Mouse (Mus musculus): ENCODE measurements around the gene Plppr2. TPM values are rescaled to one million over a fixed set of nuclear protein-coding genes. Genes with fewer than 3 reads are reported as not detected.

Plppr2 gene
- polyA plus RNA-seq, 1 experiment from 2014 or later = 6.6 TPM

- Histone ChIP-seq H3K4me1 (ENCODE audit: control insufficient read depth, insufficient read depth, low read length) (0 out of 2 replicates have a peak, but pooled peaks cover 5% of the 10 kb centered on the region), H3K27ac (replicated peaks; ENCODE audit: low read depth, low read length) (no peak overlapping the region), H3K4me3 (ENCODE audit: low read depth, low read length) (no peak overlapping the region), H3K9me3 (ENCODE audit: control insufficient read depth, low read length) (no peaks in the 10 kb centered on the region), H3K4me2 (ENCODE audit: low read depth, severe bottlenecking) (no peak overlapping the region), H3K27me3 (ENCODE audit: control insufficient read depth, insufficient read depth, low read length) (peaks cover 11% of the 10 kb centered on the region), H3K9ac (ENCODE audit: low read length) (no peak overlapping the region), H3K36me3 (ENCODE audit: control insufficient read depth, insufficient read depth, low read length) (no peaks in the 10 kb centered on the region)
- 14% methylated on average over 11 of the region's 11 CpGs for WGBS
- DNase-seq (ENCODE audit: low spot score) (peak; percentile 93), ATAC-seq (ENCODE audit: insufficient number of reproducible peaks, low FRiP score, low TSS enrichment, low read depth) (no peak)
These were observed 13.5 kb downstream of the Plppr2 start for GRCm38 (mm10) chr9:21950322-21950721.

DNA sequence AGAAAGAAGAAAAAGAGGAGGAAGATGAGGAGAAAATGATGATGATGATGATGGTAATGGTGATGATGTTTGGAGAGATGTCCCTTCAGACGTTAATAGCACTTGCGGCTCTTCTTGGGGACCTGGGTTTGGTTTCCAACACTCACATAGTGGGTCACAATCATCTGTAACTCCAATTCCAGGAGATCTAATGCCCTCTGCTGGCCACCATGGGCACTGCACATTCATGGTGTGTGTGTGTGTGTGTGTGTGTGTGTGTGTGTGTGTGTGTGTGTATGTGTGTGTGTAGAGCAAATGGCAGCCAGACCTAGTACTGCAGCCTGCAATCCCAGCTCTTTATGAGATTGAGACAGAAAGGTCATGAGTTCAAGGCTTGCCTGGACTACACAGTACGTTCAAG is 15.1 kb downstream of the Plppr2 start:
- Histone ChIP-seq H3K4me1 (ENCODE audit: control insufficient read depth, insufficient read depth, low read length) (0 out of 2 replicates have a peak, but pooled peaks cover 5% of the 10 kb centered on the region), H3K27me3 (ENCODE audit: control insufficient read depth, insufficient read depth, low read length) (peaks cover 11% of the 10 kb centered on the region), H3K36me3 (ENCODE audit: control insufficient read depth, insufficient read depth, low read length) (no peaks in the 10 kb centered on the region), H3K9ac (ENCODE audit: low read length) (no peak overlapping the region), H3K4me3 (ENCODE audit: low read depth, low read length) (no peak overlapping the region), H3K4me2 (ENCODE audit: low read depth, severe bottlenecking) (no peak overlapping the region), H3K9me3 (ENCODE audit: control insufficient read depth, low read length) (no peaks in the 10 kb centered on the region), H3K27ac (replicated peaks; ENCODE audit: low read depth, low read length) (no peak overlapping the region)
- ATAC-seq (ENCODE audit: insufficient number of reproducible peaks, low FRiP score, low TSS enrichment, low read depth) (no peak), DNase-seq (ENCODE audit: low spot score) (no peak)
- WGBS = 85% methylated on average over 3 of the region's 3 CpGs

- no peak overlapping the region for H3K4me2 ChIP-seq (ENCODE audit: low read depth, severe bottlenecking)
- H3K27ac ChIP-seq (replicated peaks; ENCODE audit: low read depth, low read length) = no peak overlapping the region
- no peak overlapping the region for H3K9ac ChIP-seq (ENCODE audit: low read length)
- H3K4me3 ChIP-seq (ENCODE audit: low read depth, low read length) = no peak overlapping the region
- H3K27me3 ChIP-seq (ENCODE audit: control insufficient read depth, insufficient read depth, low read length) = no peaks in the 10 kb centered on the region
- WGBS = 15% methylated on average over 3 of the region's 3 CpGs
- ATAC-seq (ENCODE audit: insufficient number of reproducible peaks, low FRiP score, low TSS enrichment, low read depth) (no peak), DNase-seq (ENCODE audit: low spot score) (no peak)
- H3K4me1 ChIP-seq (ENCODE audit: control insufficient read depth, insufficient read depth, low read length) = no peaks in the 10 kb centered on the region
- H3K36me3 ChIP-seq (ENCODE audit: control insufficient read depth, insufficient read depth, low read length) = peaks cover 3% of the 10 kb centered on the region; the same call in 1 of the 2 replicates
- no peaks in the 10 kb centered on the region for H3K9me3 ChIP-seq (ENCODE audit: control insufficient read depth, low read length)
These were observed 16.8 kb downstream of the Plppr2 start for GRCm38 (mm10) chr9:21953600-21953999.

- 85% methylated on average over 3 of the region's 3 CpGs for WGBS
- Histone ChIP-seq H3K27me3 (ENCODE audit: control insufficient read depth, insufficient read depth, low read length) (peaks cover 2% of the 10 kb centered on the region; the same call in 1 of the 2 replicates), H3K4me2 (ENCODE audit: low read depth, severe bottlenecking) (no peak overlapping the region)
These were observed 17.8 kb downstream of the Plppr2 start for GRCm38 (mm10) chr9:21954635-21955034.

GRCm38 (mm10) chr9:21955225-21955569 is 18.4 kb downstream of the Plppr2 start:
- Histone ChIP-seq H3K9me3 (ENCODE audit: control insufficient read depth, low read length) (no peaks in the 10 kb centered on the region), H3K4me3 (ENCODE audit: low read depth, low read length) (peak overlapping the region; percentile 73), H3K9ac (ENCODE audit: low read length) (peak overlapping the region; percentile 58), H3K4me2 (ENCODE audit: low read depth, severe bottlenecking) (peak overlapping the region; percentile 61), H3K4me1 (ENCODE audit: control insufficient read depth, insufficient read depth, low read length) (no peaks in the 10 kb centered on the region), H3K27me3 (ENCODE audit: control insufficient read depth, insufficient read depth, low read length) (peaks cover 3% of the 10 kb centered on the region), H3K27ac (replicated peaks; ENCODE audit: low read depth, low read length) (peak overlapping the region; percentile 70; the same call in 1 of the 2 replicates), H3K36me3 (ENCODE audit: control insufficient read depth, insufficient read depth, low read length) (peaks cover 6% of the 10 kb centered on the region; the same call in 1 of the 2 replicates)
- ATAC-seq (ENCODE audit: insufficient number of reproducible peaks, low FRiP score, low TSS enrichment, low read depth) (peak; percentile 45), DNase-seq (ENCODE audit: low spot score) (no peak)
- WGBS = 3% methylated on average over 18 of the region's 18 CpGs

More at GRCm38 (mm10) chr9:21954635-21955034, 17.8 kb downstream of the Plppr2 start:
- Histone ChIP-seq H3K4me1 (ENCODE audit: control insufficient read depth, insufficient read depth, low read length) (no peaks in the 10 kb centered on the region), H3K36me3 (ENCODE audit: control insufficient read depth, insufficient read depth, low read length) (peaks cover 3% of the 10 kb centered on the region; the same call in 1 of the 2 replicates), H3K9me3 (ENCODE audit: control insufficient read depth, low read length) (no peaks in the 10 kb centered on the region), H3K27ac (replicated peaks; ENCODE audit: low read depth, low read length) (no peak overlapping the region), H3K4me3 (ENCODE audit: low read depth, low read length) (no peak overlapping the region), H3K9ac (ENCODE audit: low read length) (no peak overlapping the region)
- ATAC-seq (ENCODE audit: insufficient number of reproducible peaks, low FRiP score, low TSS enrichment, low read depth) (no peak), DNase-seq (ENCODE audit: low spot score) (no peak)

DNA sequence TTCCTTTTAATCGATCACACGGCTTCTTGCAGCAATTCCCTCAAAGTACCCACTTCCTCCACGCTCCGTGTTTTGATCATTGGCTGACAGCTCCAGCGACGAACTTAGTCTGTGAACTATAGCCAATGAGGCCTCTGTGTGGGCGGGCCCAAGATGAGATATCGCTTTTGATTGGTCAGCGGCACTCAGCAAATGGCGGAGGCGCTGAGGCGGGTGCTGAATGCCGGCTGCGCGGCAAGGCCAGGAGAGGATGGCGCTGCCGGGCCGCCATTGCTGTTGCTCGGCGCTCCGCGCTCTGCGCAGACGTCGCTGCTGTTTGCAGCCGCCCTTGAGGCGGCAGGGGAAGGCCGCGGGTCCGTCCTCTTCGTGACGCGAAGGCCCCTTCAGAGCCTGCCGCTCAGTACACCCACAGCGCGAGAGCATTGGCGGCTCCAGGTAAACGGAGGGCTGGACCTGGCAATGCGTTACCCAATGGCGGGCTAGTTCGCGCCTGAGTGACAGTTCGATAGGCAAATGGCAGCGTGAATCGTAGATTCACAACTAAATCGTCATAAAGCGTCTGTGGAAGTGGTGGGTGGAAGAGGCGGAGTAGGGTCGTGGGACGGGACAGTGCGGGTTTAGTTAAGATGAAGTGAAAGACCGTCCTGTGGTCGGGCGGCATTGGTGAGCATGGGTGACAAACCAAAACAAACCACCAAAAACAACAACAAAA is 18.9 kb downstream of the Plppr2 start, which contains the start of gene Swsap1:
TSS of gene Swsap1 (plus strand) at position 186 of the 712 bp plus-strand sequence.
- peak within 1 kb of the TSS; percentile 73 for H3K4me3 ChIP-seq (ENCODE audit: low read depth, low read length)
- under 1% methylated on average over 54 of the region's 54 CpGs for WGBS
- DNase-seq (ENCODE audit: low spot score) = peak; percentile 97

GRCm38 (mm10) chr9:21958372-21958771 is 21.5 kb downstream of the Plppr2 start:
- no peaks in the 10 kb centered on the region for H3K9me3 ChIP-seq (ENCODE audit: control insufficient read depth, low read length)
- no peak for DNase-seq (ENCODE audit: low spot score)
- H3K36me3 ChIP-seq (ENCODE audit: control insufficient read depth, insufficient read depth, low read length) = peaks cover 6% of the 10 kb centered on the region; the same call in 1 of the 2 replicates
- no peak overlapping the region for H3K4me3 ChIP-seq (ENCODE audit: low read depth, low read length)
- no peak overlapping the region for H3K4me2 ChIP-seq (ENCODE audit: low read depth, severe bottlenecking)
- H3K27ac ChIP-seq (replicated peaks; ENCODE audit: low read depth, low read length) = no peak overlapping the region
- H3K4me1 ChIP-seq (ENCODE audit: control insufficient read depth, insufficient read depth, low read length) = 0 out of 2 replicates have a peak, but pooled peaks cover 10% of the 10 kb centered on the region
- H3K9ac ChIP-seq (ENCODE audit: low read length) = no peak overlapping the region
- WGBS = 80% methylated on average over 5 of the region's 5 CpGs
- peaks cover 34% of the 10 kb centered on the region for H3K27me3 ChIP-seq (ENCODE audit: control insufficient read depth, insufficient read depth, low read length)
- no peak for ATAC-seq (ENCODE audit: insufficient number of reproducible peaks, low FRiP score, low TSS enrichment, low read depth)

More for the DNA sequence above, 18.9 kb downstream of the Plppr2 start, which contains the start of gene Swsap1:
- Histone ChIP-seq H3K9ac (ENCODE audit: low read length) (peak within 1 kb of the TSS; percentile 76), H3K4me2 (ENCODE audit: low read depth, severe bottlenecking) (peak within 1 kb of the TSS; percentile 61), H3K27me3 (ENCODE audit: control insufficient read depth, insufficient read depth, low read length) (peaks cover 9% of the 10 kb centered on the region), H3K9me3 (ENCODE audit: control insufficient read depth, low read length) (no peaks in the 10 kb centered on the region), H3K27ac (replicated peaks; ENCODE audit: low read depth, low read length) (peak within 1 kb of the TSS; percentile 70; the same call in 1 of the 2 replicates), H3K36me3 (ENCODE audit: control insufficient read depth, insufficient read depth, low read length) (peaks cover 6% of the 10 kb centered on the region; the same call in 1 of the 2 replicates), H3K4me1 (ENCODE audit: control insufficient read depth, insufficient read depth, low read length) (0 out of 2 replicates have a peak, but pooled peaks cover 4% of the 10 kb centered on the region)
- ATAC-seq (ENCODE audit: insufficient number of reproducible peaks, low FRiP score, low TSS enrichment, low read depth) = peak; percentile 96

- H3K9ac ChIP-seq (ENCODE audit: low read length) = no peak overlapping the region
- H3K27ac ChIP-seq (replicated peaks; ENCODE audit: low read depth, low read length) = no peak overlapping the region
- ATAC-seq (ENCODE audit: insufficient number of reproducible peaks, low FRiP score, low TSS enrichment, low read depth) (no peak), DNase-seq (ENCODE audit: low spot score) (no peak)
- no peaks in the 10 kb centered on the region for H3K9me3 ChIP-seq (ENCODE audit: control insufficient read depth, low read length)
- no peak overlapping the region for H3K4me2 ChIP-seq (ENCODE audit: low read depth, severe bottlenecking)
- no peak overlapping the region for H3K4me3 ChIP-seq (ENCODE audit: low read depth, low read length)
- 88% methylated on average over 7 of the region's 7 CpGs for WGBS
- 0 out of 2 replicates have a peak, but pooled peaks cover 10% of the 10 kb centered on the region for H3K4me1 ChIP-seq (ENCODE audit: control insufficient read depth, insufficient read depth, low read length)
- peaks cover 6% of the 10 kb centered on the region; the same call in 1 of the 2 replicates for H3K36me3 ChIP-seq (ENCODE audit: control insufficient read depth, insufficient read depth, low read length)
- H3K27me3 ChIP-seq (ENCODE audit: control insufficient read depth, insufficient read depth, low read length) = peaks cover 36% of the 10 kb centered on the region
These were observed 22.4 kb downstream of the Plppr2 start for GRCm38 (mm10) chr9:21959244-21959643.
